Mouse (Mus musculus): Measurements from ENCODE around the gene Eva1a.

GRCm38 (mm10) chr6:82051569-82051968 is 10.7 kb downstream of the Eva1a start:
- no peak for TF ChIP-seq POLR2A (IDR thresholded peaks at IDR 0.05; ENCODE audit: low read depth, low read length)
- no peak for TF ChIP-seq CTCF (conservative IDR thresholded peaks at IDR 0.05; ENCODE audit: insufficient read depth, insufficient read length, low read depth, low read length)
